ENCODE assay signal across 8 mouse cellular contexts in genomic region chr9:45633036-45633435, GRCm38 (mm10).
A peak's percentile ranks its signal among the peaks of the same experiment; 100 is the strongest.
DNase-seq lines count a peak whose midpoint lies in the region; ATAC-seq and TF ChIP-seq lines count a peak whose summit lies in the region.

No protein-coding gene starts in this region.

- no peak for TF ChIP-seq EP300 in stomach, postnatal 0 days (optimal IDR thresholded peaks at IDR 0.05)

- H3K4me1 ChIP-seq in stomach, embryonic 15.5 days = peaks cover 4% of the 10 kb centered on the region
- H3K4me1 ChIP-seq in stomach, postnatal 0 days (replicated peaks; ENCODE audit: control insufficient read depth, insufficient read depth) = no peaks in the 10 kb centered on the region
- H3K4me1 ChIP-seq in forebrain, postnatal 0 days (ENCODE audit: insufficient read depth) = 0 out of 2 replicates have a peak, but pooled peaks cover 17% of the 10 kb centered on the region
- 0 out of 2 replicates have a peak, but pooled peaks cover 3% of the 10 kb centered on the region for H3K4me1 ChIP-seq in midbrain, postnatal 0 days (ENCODE audit: insufficient read depth, low read length)

- H3K36me3 ChIP-seq in stomach, embryonic 15.5 days = no peaks in the 10 kb centered on the region
- no peaks in the 10 kb centered on the region for H3K36me3 ChIP-seq in stomach, postnatal 0 days (ENCODE audit: control insufficient read depth, insufficient read depth, low read length)
- H3K36me3 ChIP-seq in forebrain, postnatal 0 days (ENCODE audit: insufficient read depth) = no peaks in the 10 kb centered on the region
- no peaks in the 10 kb centered on the region for H3K36me3 ChIP-seq in midbrain, postnatal 0 days (ENCODE audit: insufficient read depth, low read length)

- H3K4me3 ChIP-seq in stomach, embryonic 15.5 days (replicated peaks) = no peak overlapping the region
- no peak overlapping the region for H3K4me3 ChIP-seq in stomach, postnatal 0 days (ENCODE audit: low read depth, low read length)
- H3K4me3 ChIP-seq in forebrain, postnatal 0 days (ENCODE audit: low read depth, low read length) = no peak overlapping the region
- no peak overlapping the region for H3K4me3 ChIP-seq in midbrain, postnatal 0 days (ENCODE audit: low read depth, low read length)

- H3K9ac ChIP-seq in stomach, embryonic 15.5 days = no peak overlapping the region
- H3K9ac ChIP-seq in stomach, postnatal 0 days (ENCODE audit: low read length) = no peak overlapping the region
- no peak overlapping the region for H3K9ac ChIP-seq in forebrain, postnatal 0 days
- H3K9ac ChIP-seq in midbrain, postnatal 0 days (replicated peaks; ENCODE audit: low read length, poor library complexity, severe bottlenecking) = no peak overlapping the region

- H3K27ac ChIP-seq in stomach, embryonic 15.5 days = peak overlapping the region; percentile 37; the same call in 1 of the 2 replicates
- H3K27ac ChIP-seq in stomach, postnatal 0 days (replicated peaks) = no peak overlapping the region
- peak overlapping the region; percentile 59; the same call in 1 of the 2 replicates for H3K27ac ChIP-seq in forebrain, postnatal 0 days (ENCODE audit: low read depth, low read length)
- H3K27ac ChIP-seq in midbrain, postnatal 0 days (ENCODE audit: low read depth, low read length) = peak overlapping the region; percentile 57; the same call in 1 of the 2 replicates

- no peak for TF ChIP-seq CTCF in stomach, postnatal 0 days (IDR thresholded peaks at IDR 0.05; ENCODE audit: low read depth)
- TF ChIP-seq CTCF in forebrain, postnatal 0 days (IDR thresholded peaks at IDR 0.05; ENCODE audit: low read depth) = no peak
- no peak for TF ChIP-seq CTCF in midbrain, postnatal 0 days (IDR thresholded peaks at IDR 0.05)

- ATAC-seq in stomach, embryonic 15.5 days (ENCODE audit: insufficient read depth, low FRiP score, low read depth) = no peak
- ATAC-seq in stomach, postnatal 0 days (ENCODE audit: low FRiP score, low TSS enrichment) = no peak
- no peak for ATAC-seq in forebrain, postnatal 0 days
- ATAC-seq in midbrain, postnatal 0 days (ENCODE audit: low FRiP score) = no peak

- no peak overlapping the region for H3K4me2 ChIP-seq in stomach, embryonic 15.5 days
- H3K4me2 ChIP-seq in stomach, postnatal 0 days (replicated peaks; ENCODE audit: low read depth) = no peak overlapping the region
- H3K4me2 ChIP-seq in forebrain, postnatal 0 days (ENCODE audit: low read depth) = no peak overlapping the region
- no peak overlapping the region for H3K4me2 ChIP-seq in midbrain, postnatal 0 days (ENCODE audit: low read depth, low read length, poor library complexity, severe bottlenecking)

- no peaks in the 10 kb centered on the region for H3K9me3 ChIP-seq in stomach, embryonic 15.5 days
- H3K9me3 ChIP-seq in stomach, postnatal 0 days (ENCODE audit: control insufficient read depth, low read length) = no peaks in the 10 kb centered on the region
- no peaks in the 10 kb centered on the region for H3K9me3 ChIP-seq in forebrain, postnatal 0 days (ENCODE audit: low read length)
- no peaks in the 10 kb centered on the region for H3K9me3 ChIP-seq in midbrain, postnatal 0 days (ENCODE audit: low read length)

- no peaks in the 10 kb centered on the region for H3K27me3 ChIP-seq in stomach, embryonic 15.5 days (replicated peaks)
- no peaks in the 10 kb centered on the region for H3K27me3 ChIP-seq in stomach, postnatal 0 days (ENCODE audit: control insufficient read depth, insufficient read depth, low read length)
- no peaks in the 10 kb centered on the region for H3K27me3 ChIP-seq in forebrain, postnatal 0 days (ENCODE audit: insufficient read depth, low read length)
- H3K27me3 ChIP-seq in midbrain, postnatal 0 days (ENCODE audit: insufficient read depth, low read length) = no peaks in the 10 kb centered on the region

- 24% methylated on average over 2 of the region's 2 CpGs for WGBS in stomach, embryonic 15.5 days
- 14% methylated on average over 2 of the region's 2 CpGs for WGBS in stomach, postnatal 0 days
- WGBS in forebrain, postnatal 0 days = 11% methylated on average over 2 of the region's 2 CpGs
- 36% methylated on average over 2 of the region's 2 CpGs for WGBS in midbrain, postnatal 0 days

- peak; percentile 45 for DNase-seq in heart, postnatal 4 days
- DNase-seq in heart, adult 11 months = no peak
- no peak for DNase-seq in stomach, postnatal 0 days (ENCODE audit: low spot score)
- peak; percentile 69 for DNase-seq in forebrain, postnatal 0 days
- peak; percentile 61 for DNase-seq in midbrain, postnatal 0 days (ENCODE audit: low spot score)
- DNase-seq in frontal cortex, postnatal 36 days (ENCODE audit: low spot score in 2 of 2) = no peak
- DNase-seq in layer of hippocampus, postnatal 25 days (ENCODE audit: extremely low spot score in 1 of 2, low spot score in 1 of 2) = no peak

Comparison
In these comparisons a context has a peak if more than half of its experiments do, and no peak if none do; other contexts are left out.
1. DNase-seq: peak in heart, postnatal 4 days (single experiment), forebrain, postnatal 0 days (single experiment) and midbrain, postnatal 0 days (single experiment); none in heart, adult 11 months (single experiment), stomach, postnatal 0 days (single experiment), frontal cortex, postnatal 36 days (0 of 2) and layer of hippocampus, postnatal 25 days (0 of 2).